Mouse (Mus musculus) ES-Bruce4 (cell line): ENCODE measurements around the gene Flcn.

ENCODE experiments used
- CTCF ChIP-seq: IDR thresholded peaks from one replicate; pipeline ENCODE4 v1.8.1; 2011; ENCODE audit warnings: low read depth, low read length
- POLR2A ChIP-seq: IDR thresholded peaks from one replicate; pipeline ENCODE4 v1.8.1; 2011; ENCODE audit warnings: low read length; ENCODE audit not compliant: insufficient read depth

- TF ChIP-seq POLR2A = no peak
- TF ChIP-seq CTCF = peak; percentile 99
Observed at GRCm38 (mm10) chr11:59778181-59778873, 31.5 kb downstream of the Flcn start.
